Mouse (Mus musculus) ES-Bruce4 (cell line): ENCODE data around the gene Kirrel3.

Source experiments
- CTCF ChIP-seq: IDR thresholded peaks from one replicate; pipeline ENCODE4 v1.8.1; 2011; ENCODE audit warnings: low read depth, low read length
- POLR2A ChIP-seq: IDR thresholded peaks from one replicate; pipeline ENCODE4 v1.8.1; 2011; ENCODE audit warnings: low read length; ENCODE audit not compliant: insufficient read depth

DNA sequence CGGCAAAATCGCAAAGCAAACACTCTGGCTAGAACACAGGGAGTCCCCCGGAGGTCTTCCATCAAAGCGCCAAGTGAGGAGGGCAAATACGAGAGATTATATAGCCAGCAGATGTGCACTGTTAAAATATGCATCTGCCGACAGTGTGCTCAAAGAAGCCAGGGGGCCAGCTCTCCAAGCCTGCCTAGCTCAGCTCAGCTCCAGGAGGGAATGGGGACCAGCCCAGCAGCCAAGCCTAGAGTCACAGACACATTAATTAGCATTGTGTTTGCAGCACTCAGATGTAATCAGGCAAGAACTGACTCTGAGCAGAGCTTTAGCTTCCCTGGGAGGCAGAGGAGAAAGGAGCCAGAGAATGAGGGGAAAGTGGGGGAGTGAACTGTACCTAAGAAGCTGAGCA is 461.6 kb downstream of the Kirrel3 start:
- TF ChIP-seq POLR2A (no peak), CTCF (no peak)
